Mouse (Mus musculus): ENCODE data around the gene Kdm4b. TPM values are rescaled to one million over a fixed set of nuclear protein-coding genes. Genes with fewer than 3 reads are reported as not detected.

The Kdm4b gene
- total and polyA plus RNA-seq, 2 experiments from 2014 or later: 53.2 to 133 TPM

GRCm38 (mm10) chr17:56296201-56296600, 29.7 kb upstream of the Kdm4b start:
- no peaks in the 10 kb centered on the region for H3K36me3 ChIP-seq (ENCODE audit: insufficient read depth)
- H3K4me3 ChIP-seq (ENCODE audit: low read depth, low read length): no peak overlapping the region
- DNase-seq: no peak
- WGBS: 61% methylated on average over 1 of the region's 1 CpGs
- H3K27me3 ChIP-seq (ENCODE audit: insufficient read depth, low read length): no peaks in the 10 kb centered on the region
- H3K4me2 ChIP-seq (ENCODE audit: low read depth): no peak overlapping the region
- no peak overlapping the region for H3K9ac ChIP-seq
- H3K9me3 ChIP-seq (ENCODE audit: low read length): no peaks in the 10 kb centered on the region
- TF ChIP-seq CTCF (IDR thresholded peaks at IDR 0.05; ENCODE audit: low read depth): no peak
- ATAC-seq: no peak
- H3K4me1 ChIP-seq (ENCODE audit: insufficient read depth): no peaks in the 10 kb centered on the region
- no peak overlapping the region for H3K27ac ChIP-seq (ENCODE audit: low read depth, low read length)

- no peak overlapping the region for H3K27ac ChIP-seq (ENCODE audit: low read depth, low read length)
- DNase-seq: no peak
- H3K27me3 ChIP-seq (ENCODE audit: insufficient read depth, low read length): no peaks in the 10 kb centered on the region
- no peaks in the 10 kb centered on the region for H3K9me3 ChIP-seq (ENCODE audit: low read length)
- no peak overlapping the region for H3K9ac ChIP-seq
- H3K4me1 ChIP-seq (ENCODE audit: insufficient read depth): peaks cover 2% of the 10 kb centered on the region; the same call in 1 of the 2 replicates
- H3K4me3 ChIP-seq (ENCODE audit: low read depth, low read length): no peak overlapping the region
- TF ChIP-seq CTCF (IDR thresholded peaks at IDR 0.05; ENCODE audit: low read depth): no peak
- ATAC-seq: no peak
- H3K4me2 ChIP-seq (ENCODE audit: low read depth): no peak overlapping the region
- H3K36me3 ChIP-seq (ENCODE audit: insufficient read depth): no peaks in the 10 kb centered on the region
- 94% methylated on average over 1 of the region's 1 CpGs for WGBS
Observed at GRCm38 (mm10) chr17:56298238-56298637, 27.6 kb upstream of the Kdm4b start.

GRCm38 (mm10) chr17:56300186-56300585, 25.7 kb upstream of the Kdm4b start, which contains the start of gene Arrdc5:
Gene Arrdc5, minus strand, starts transcription at chr17:56300286.
- H3K4me2 ChIP-seq (ENCODE audit: low read depth): no peak within 1 kb of the TSS
- no peak for TF ChIP-seq CTCF (IDR thresholded peaks at IDR 0.05; ENCODE audit: low read depth)
- H3K4me3 ChIP-seq (ENCODE audit: low read depth, low read length): no peak within 1 kb of the TSS
- DNase-seq: no peak
- no peak within 1 kb of the TSS for H3K27ac ChIP-seq (ENCODE audit: low read depth, low read length)
- H3K9me3 ChIP-seq (ENCODE audit: low read length): no peaks in the 10 kb centered on the region
- 91% methylated on average over 9 of the region's 9 CpGs for WGBS
- H3K9ac ChIP-seq: no peak within 1 kb of the TSS
- H3K27me3 ChIP-seq (ENCODE audit: insufficient read depth, low read length): no peaks in the 10 kb centered on the region
- H3K4me1 ChIP-seq (ENCODE audit: insufficient read depth): peaks cover 7% of the 10 kb centered on the region; the same call in 1 of the 2 replicates
- no peaks in the 10 kb centered on the region for H3K36me3 ChIP-seq (ENCODE audit: insufficient read depth)
- no peak for ATAC-seq

- H3K4me1 ChIP-seq (ENCODE audit: insufficient read depth): peaks cover 7% of the 10 kb centered on the region; the same call in 1 of the 2 replicates
- H3K4me2 ChIP-seq (ENCODE audit: low read depth): peak overlapping the region; percentile 68; the same call in 1 of the 2 replicates
- 25% methylated on average over 13 of the region's 13 CpGs for WGBS
- H3K9me3 ChIP-seq (ENCODE audit: low read length): no peaks in the 10 kb centered on the region
- TF ChIP-seq CTCF (IDR thresholded peaks at IDR 0.05; ENCODE audit: low read depth): no peak
- H3K27ac ChIP-seq (ENCODE audit: low read depth, low read length): no peak overlapping the region
- H3K36me3 ChIP-seq (ENCODE audit: insufficient read depth): no peaks in the 10 kb centered on the region
- ATAC-seq: no peak
- H3K9ac ChIP-seq: no peak overlapping the region
- H3K4me3 ChIP-seq (ENCODE audit: low read depth, low read length): no peak overlapping the region
- DNase-seq: no peak
- H3K27me3 ChIP-seq (ENCODE audit: insufficient read depth, low read length): no peaks in the 10 kb centered on the region
Observed at GRCm38 (mm10) chr17:56302363-56302996, 23.4 kb upstream of the Kdm4b start.

GRCm38 (mm10) chr17:56303160-56303846, 22.6 kb upstream of the Kdm4b start, which contains the start of gene Uhrf1:
Gene Uhrf1, plus strand, starts transcription at chr17:56303321.
- H3K4me2 ChIP-seq (ENCODE audit: low read depth): peak within 1 kb of the TSS; percentile 68
- peak; percentile 45 for DNase-seq
- under 1% methylated on average over 43 of the region's 43 CpGs for WGBS
- H3K4me1 ChIP-seq (ENCODE audit: insufficient read depth): peaks cover 7% of the 10 kb centered on the region; the same call in 1 of the 2 replicates
- peak; percentile 30 for ATAC-seq
- peak within 1 kb of the TSS; percentile 29 for H3K9ac ChIP-seq
- TF ChIP-seq CTCF (IDR thresholded peaks at IDR 0.05; ENCODE audit: low read depth): no peak
- no peaks in the 10 kb centered on the region for H3K27me3 ChIP-seq (ENCODE audit: insufficient read depth, low read length)
- H3K27ac ChIP-seq (ENCODE audit: low read depth, low read length): no peak within 1 kb of the TSS
- peak within 1 kb of the TSS; percentile 56 for H3K4me3 ChIP-seq (ENCODE audit: low read depth, low read length)
- H3K9me3 ChIP-seq (ENCODE audit: low read length): no peaks in the 10 kb centered on the region
- H3K36me3 ChIP-seq (ENCODE audit: insufficient read depth): no peaks in the 10 kb centered on the region

- Histone ChIP-seq H3K4me1 (ENCODE audit: insufficient read depth) (peaks cover 7% of the 10 kb centered on the region; the same call in 1 of the 2 replicates), H3K27ac (ENCODE audit: low read depth, low read length) (no peak overlapping the region), H3K4me2 (ENCODE audit: low read depth) (peak overlapping the region; percentile 68), H3K9me3 (ENCODE audit: low read length) (no peaks in the 10 kb centered on the region), H3K27me3 (ENCODE audit: insufficient read depth, low read length) (no peaks in the 10 kb centered on the region), H3K36me3 (ENCODE audit: insufficient read depth) (no peaks in the 10 kb centered on the region), H3K9ac (peak overlapping the region; percentile 29), H3K4me3 (ENCODE audit: low read depth, low read length) (peak overlapping the region; percentile 56)
- DNase-seq (peak; percentile 95), ATAC-seq (peak; percentile 99)
- no peak for TF ChIP-seq CTCF (IDR thresholded peaks at IDR 0.05; ENCODE audit: low read depth)
- 3% methylated on average over 68 of the region's 68 CpGs for WGBS
Observed at GRCm38 (mm10) chr17:56303847-56304586, 21.8 kb upstream of the Kdm4b start.

All from forebrain, postnatal 0 days (tissue).